Mouse (Mus musculus): ENCODE measurements around the gene Slit3. TPM values are rescaled to one million over a fixed set of nuclear protein-coding genes. Genes with fewer than 3 reads are reported as not detected.

The Slit3 gene
- total and polyA plus RNA-seq, 3 experiments = not detected

DNA sequence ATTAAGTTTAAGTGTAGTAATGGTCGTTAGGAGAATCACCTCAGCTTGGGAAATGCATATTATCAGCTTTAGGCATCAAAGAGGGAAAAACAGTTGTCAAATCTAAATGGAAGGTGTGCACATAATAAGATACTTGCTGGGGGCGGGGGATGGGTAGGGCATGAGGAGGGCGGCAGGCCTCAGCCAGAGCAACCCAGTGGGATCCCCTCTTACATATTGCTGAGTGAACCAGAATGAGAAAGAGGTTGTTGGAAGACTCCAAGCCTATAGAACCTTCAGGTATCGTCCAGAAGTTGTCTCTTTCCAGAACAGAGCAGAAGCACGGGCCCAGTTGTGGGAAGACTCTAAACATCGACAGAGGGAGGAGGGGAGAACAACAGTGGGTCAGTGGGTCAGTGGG, 73.8 kb downstream of the Slit3 start:
- Histone ChIP-seq H3K27me3 (ENCODE audit: control insufficient read depth in 1 of 2, insufficient read depth in 2 of 2, low read length in 2 of 2) (no peaks in the 10 kb centered on the region), H3K4me1 (ENCODE audit: control insufficient read depth in 1 of 2, insufficient read depth in 2 of 2, low read length in 2 of 2) (no peaks in the 10 kb centered on the region), H3K27ac (ENCODE audit: control insufficient read depth, low read depth, low read length) (no peak overlapping the region), H3K9me3 (replicated peaks; ENCODE audit: insufficient read depth, low read length) (no peaks in the 10 kb centered on the region), H3K79me2 (ENCODE audit: control insufficient read depth, insufficient read depth, low read length, poor library complexity) (no peaks in the 10 kb centered on the region), H3K9ac (ENCODE audit: control insufficient read depth, low read depth, low read length, poor library complexity, severe bottlenecking) (no peak overlapping the region), H3K36me3 (ENCODE audit: control insufficient read depth in 1 of 2, insufficient read depth in 2 of 2, low read length in 2 of 2) (no peaks in the 10 kb centered on the region), H3K4me3 (ENCODE audit: control insufficient read depth in 1 of 2, insufficient read depth in 1 of 2, low read depth in 2 of 2, low read length in 2 of 2) (no peak overlapping the region)
- TF ChIP-seq NRF1 (IDR thresholded peaks at IDR 0.05; ENCODE audit: insufficient read depth, low read depth, low read length, poor library complexity, severe bottlenecking) (no peak), NELFE (IDR thresholded peaks at IDR 0.05; ENCODE audit: low read depth, low read length) (no peak), ZC3H11A (IDR thresholded peaks at IDR 0.05; ENCODE audit: low read depth, low read length) (no peak), TAL1 (IDR thresholded peaks at IDR 0.05; ENCODE audit: low read length) (no peak), KAT2A (conservative IDR thresholded peaks at IDR 0.05; ENCODE audit: low read depth, low read length) (no peak), CTCF (IDR thresholded peaks at IDR 0.05 in 2 of 3, conservative IDR thresholded peaks at IDR 0.05 in 1 of 3; ENCODE audit: control insufficient read depth in 1 of 3, insufficient read depth in 1 of 3, low read depth in 2 of 3, low read length in 3 of 3, poor library complexity in 1 of 3, severe bottlenecking in 1 of 3) (no peak), POLR2AphosphoS5 (IDR thresholded peaks at IDR 0.05; ENCODE audit: borderline replicate concordance, low read depth, low read length) (no peak), USF2 (IDR thresholded peaks at IDR 0.05; ENCODE audit: borderline replicate concordance in 1 of 2, insufficient read depth in 1 of 2, low read depth in 1 of 2, low read length in 2 of 2) (no peak), BHLHE40 (IDR thresholded peaks at IDR 0.05; ENCODE audit: borderline replicate concordance, low read depth, low read length) (no peak), RAD21 (IDR thresholded peaks at IDR 0.05; ENCODE audit: low read depth, low read length) (no peak), ELF1 (IDR thresholded peaks at IDR 0.05; ENCODE audit: low read depth, low read length) (no peak), HCFC1 (IDR thresholded peaks at IDR 0.05; ENCODE audit: low read depth, low read length) (no peak), CHD2 (IDR thresholded peaks at IDR 0.05; ENCODE audit: low read length) (no peak), JUND (IDR thresholded peaks at IDR 0.05; ENCODE audit: low read depth, low read length) (no peak), MXI1 (IDR thresholded peaks at IDR 0.05; ENCODE audit: low read depth, low read length) (no peak)
- DNase-seq (ENCODE audit: low read depth, low spot score) = no peak

GRCm38 (mm10) chr11:35196777-35197176, 75.8 kb downstream of the Slit3 start:
- H3K4me1 ChIP-seq (ENCODE audit: control insufficient read depth in 1 of 2, insufficient read depth in 2 of 2, low read length in 2 of 2) = no peaks in the 10 kb centered on the region
- TF ChIP-seq UBTF (IDR thresholded peaks at IDR 0.05; ENCODE audit: borderline replicate concordance, insufficient read depth, low read depth, low read length) (no peak), TBP (IDR thresholded peaks at IDR 0.05; ENCODE audit: low read depth, low read length) (no peak), ZC3H11A (IDR thresholded peaks at IDR 0.05; ENCODE audit: low read depth, low read length) (no peak), RCOR1 (IDR thresholded peaks at IDR 0.05; ENCODE audit: low read depth, low read length) (no peak), MAFK (IDR thresholded peaks at IDR 0.05; ENCODE audit: borderline replicate concordance, low read depth, low read length) (no peak), HCFC1 (IDR thresholded peaks at IDR 0.05; ENCODE audit: low read depth, low read length) (no peak), MXI1 (IDR thresholded peaks at IDR 0.05; ENCODE audit: low read depth, low read length) (no peak), GABPA (IDR thresholded peaks at IDR 0.05; ENCODE audit: low read depth, low read length) (no peak), MYC (IDR thresholded peaks at IDR 0.05; ENCODE audit: low read depth, low read length) (no peak), TCF12 (IDR thresholded peaks at IDR 0.05; ENCODE audit: low read depth, low read length) (no peak), RAD21 (IDR thresholded peaks at IDR 0.05; ENCODE audit: low read depth, low read length) (no peak), KAT2A (conservative IDR thresholded peaks at IDR 0.05; ENCODE audit: low read depth, low read length) (no peak), E2F4 (IDR thresholded peaks at IDR 0.05; ENCODE audit: borderline replicate concordance, low read depth, low read length) (no peak), MEF2A (IDR thresholded peaks at IDR 0.05; ENCODE audit: extremely low read depth, insufficient replicate concordance, low read depth, low read length, poor library complexity, severe bottlenecking) (no peak), CTCF (IDR thresholded peaks at IDR 0.05 in 2 of 3, conservative IDR thresholded peaks at IDR 0.05 in 1 of 3; ENCODE audit: control insufficient read depth in 1 of 3, insufficient read depth in 1 of 3, low read depth in 2 of 3, low read length in 3 of 3, poor library complexity in 1 of 3, severe bottlenecking in 1 of 3) (no peak), USF2 (IDR thresholded peaks at IDR 0.05; ENCODE audit: borderline replicate concordance in 1 of 2, insufficient read depth in 1 of 2, low read depth in 1 of 2, low read length in 2 of 2) (no peak), ZMIZ1 (IDR thresholded peaks at IDR 0.05; ENCODE audit: low read depth, low read length) (no peak)
- H3K27ac ChIP-seq (ENCODE audit: control insufficient read depth, low read depth, low read length) = no peak overlapping the region
- no peak overlapping the region for H3K9ac ChIP-seq (ENCODE audit: control insufficient read depth, low read depth, low read length, poor library complexity, severe bottlenecking)
- no peak for DNase-seq (ENCODE audit: low read depth, low spot score)
- H3K27me3 ChIP-seq (ENCODE audit: control insufficient read depth in 1 of 2, insufficient read depth in 2 of 2, low read length in 2 of 2) = no peaks in the 10 kb centered on the region
- H3K79me2 ChIP-seq (ENCODE audit: control insufficient read depth, insufficient read depth, low read length, poor library complexity) = no peaks in the 10 kb centered on the region
- no peaks in the 10 kb centered on the region for H3K36me3 ChIP-seq (ENCODE audit: control insufficient read depth in 1 of 2, insufficient read depth in 2 of 2, low read length in 2 of 2)
- no peak overlapping the region for H3K4me3 ChIP-seq (ENCODE audit: control insufficient read depth in 1 of 2, insufficient read depth in 1 of 2, low read depth in 2 of 2, low read length in 2 of 2)
- H3K9me3 ChIP-seq (replicated peaks; ENCODE audit: insufficient read depth, low read length) = no peaks in the 10 kb centered on the region

Measured in MEL (cell line).